In the genomic region with DNA sequence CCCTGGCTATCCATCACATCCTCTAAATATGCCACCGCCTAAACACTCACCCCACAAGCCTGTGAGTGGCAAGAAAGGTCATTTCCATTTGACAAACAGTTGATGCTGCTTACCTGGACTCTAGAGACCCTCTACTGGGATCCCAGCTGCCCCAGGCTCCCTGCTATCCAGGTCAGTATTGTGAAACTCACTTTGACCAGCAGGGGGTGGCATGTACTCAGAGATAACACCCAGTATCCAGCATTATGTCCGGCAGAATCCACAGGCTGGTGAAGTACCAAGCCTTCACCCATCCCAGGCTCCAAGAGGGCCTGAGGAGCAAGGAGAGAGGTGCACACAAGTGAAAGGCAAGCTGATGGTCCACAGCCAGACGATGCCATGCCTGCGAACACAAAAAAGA, we compare ENCODE assay signal across 9 mouse cellular contexts. TPM values are rescaled to one million over a fixed set of nuclear protein-coding genes. Genes with fewer than 3 reads are reported as not detected.
A peak's percentile ranks its signal among the peaks of the same experiment; 100 is the strongest.
DNase-seq lines count a peak whose midpoint lies in the region; ATAC-seq and TF ChIP-seq lines count a peak whose summit lies in the region.
"Had no signal": no experiment of that assay in that cellular context is flagged by ENCODE, and none has a peak within 500 bp of the region (broad histone marks: within the 10 kb centered on the region; RNA-seq: fewer than 3 reads in every experiment).

No protein-coding gene starts in this region.

- TF ChIP-seq CTCF in cortical plate, adult 2 months (IDR thresholded peaks at IDR 0.05; ENCODE audit: extremely low read depth, insufficient read depth, low read length) = peak; percentile 80
- peak; percentile 81 for TF ChIP-seq CTCF in heart, postnatal 0 days (IDR thresholded peaks at IDR 0.05; ENCODE audit: low read depth)

- H3K9ac ChIP-seq in hindbrain, embryonic 16.5 days (ENCODE audit: low read depth, low read length) = no peak overlapping the region
- H3K9ac ChIP-seq in heart, postnatal 0 days (replicated peaks; ENCODE audit: low read depth, low read length) = no peak overlapping the region
- H3K9ac ChIP-seq: neural tube, embryonic 13.5 days had no signal

- H3K4me1 ChIP-seq in hindbrain, embryonic 10.5 days (replicated peaks) = no peaks in the 10 kb centered on the region
- no peaks in the 10 kb centered on the region for H3K4me1 ChIP-seq in hindbrain, embryonic 16.5 days (ENCODE audit: control insufficient read depth, insufficient read depth, low read depth, low read length)
- no peaks in the 10 kb centered on the region for H3K4me1 ChIP-seq in cortical plate, adult 2 months (ENCODE audit: control insufficient read depth, insufficient read depth, low read length)
- H3K4me1 ChIP-seq in heart, postnatal 0 days (ENCODE audit: control insufficient read depth, insufficient read depth) = 0 out of 2 replicates have a peak, but pooled peaks cover 4% of the 10 kb centered on the region
- H3K4me1 ChIP-seq: neural tube, embryonic 13.5 days had no signal

- no peak for TF ChIP-seq EP300 in heart, postnatal 0 days (IDR thresholded peaks at IDR 0.05; ENCODE audit: low read depth)

- peak; percentile 46 for DNase-seq in hindbrain, embryonic 10.5 days (ENCODE audit: low spot score)
- DNase-seq in adrenal gland, adult (ENCODE audit: inconsistent age in 2 of 2, low spot score in 1 of 2) = peak; percentile 71 to 92
- DNase-seq in heart, postnatal 0 days (ENCODE audit: low spot score) = peak; percentile 40
- DNase-seq in layer of hippocampus, postnatal 14 days (ENCODE audit: low spot score in 2 of 2) = peak; percentile 74 to 83
- DNase-seq in spleen, postnatal 14 days (ENCODE audit: low spot score in 2 of 2) = peak; percentile 18 to 43

- no peaks in the 10 kb centered on the region for H3K36me3 ChIP-seq in hindbrain, embryonic 10.5 days
- H3K36me3 ChIP-seq in hindbrain, embryonic 16.5 days (ENCODE audit: control insufficient read depth, insufficient read depth, low read length) = no peaks in the 10 kb centered on the region
- H3K36me3 ChIP-seq in heart, postnatal 0 days (replicated peaks; ENCODE audit: control insufficient read depth, insufficient read depth, low read length) = no peaks in the 10 kb centered on the region
- H3K36me3 ChIP-seq: neural tube, embryonic 13.5 days had no signal

- H3K27ac ChIP-seq in hindbrain, embryonic 10.5 days = no peak overlapping the region
- no peak overlapping the region for H3K27ac ChIP-seq in hindbrain, embryonic 16.5 days (ENCODE audit: low read depth, low read length)
- no peak overlapping the region for H3K27ac ChIP-seq in cortical plate, adult 2 months (ENCODE audit: insufficient read depth, low read length)
- no peak overlapping the region for H3K27ac ChIP-seq in heart, postnatal 0 days (ENCODE audit: low read depth)
- H3K27ac ChIP-seq: neural tube, embryonic 13.5 days had no signal

- no peaks in the 10 kb centered on the region for H3K27me3 ChIP-seq in hindbrain, embryonic 10.5 days (ENCODE audit: insufficient read depth, poor library complexity, severe bottlenecking)
- no peaks in the 10 kb centered on the region for H3K27me3 ChIP-seq in hindbrain, embryonic 16.5 days (replicated peaks; ENCODE audit: control insufficient read depth, insufficient read depth, low read length)
- 0 out of 2 replicates have a peak, but pooled peaks cover 5% of the 10 kb centered on the region for H3K27me3 ChIP-seq in heart, postnatal 0 days (ENCODE audit: control insufficient read depth, insufficient read depth, low read length)
- H3K27me3 ChIP-seq: neural tube, embryonic 13.5 days had no signal

- H3K9me3 ChIP-seq in hindbrain, embryonic 10.5 days = no peaks in the 10 kb centered on the region
- H3K9me3 ChIP-seq in hindbrain, embryonic 16.5 days (ENCODE audit: control insufficient read depth, low read length) = no peaks in the 10 kb centered on the region
- no peaks in the 10 kb centered on the region for H3K9me3 ChIP-seq in heart, postnatal 0 days (replicated peaks; ENCODE audit: control insufficient read depth, low read length)
- H3K9me3 ChIP-seq: neural tube, embryonic 13.5 days had no signal

- ATAC-seq in hindbrain, embryonic 16.5 days = no peak
- ATAC-seq in heart, postnatal 0 days (ENCODE audit: insufficient read depth, low read depth) = peak; percentile 66; the same call in 1 of the 2 replicates
- peak; percentile 77 for ATAC-seq in megakaryocyte, adult 5-6 weeks (ENCODE audit: poor library complexity, severe bottlenecking)

- no peak overlapping the region for H3K4me3 ChIP-seq in hindbrain, embryonic 10.5 days
- H3K4me3 ChIP-seq in hindbrain, embryonic 16.5 days (ENCODE audit: low read length) = no peak overlapping the region
- no peak overlapping the region for H3K4me3 ChIP-seq in cortical plate, adult 2 months (ENCODE audit: insufficient read depth, low read length)
- no peak overlapping the region for H3K4me3 ChIP-seq in heart, postnatal 0 days (ENCODE audit: low read depth, low read length)
- H3K4me3 ChIP-seq: neural tube, embryonic 13.5 days had no signal

- no peak overlapping the region for H3K4me2 ChIP-seq in hindbrain, embryonic 16.5 days (ENCODE audit: low read length)
- H3K4me2 ChIP-seq in heart, postnatal 0 days (ENCODE audit: low read depth, low read length) = no peak overlapping the region
- H3K4me2 ChIP-seq: neural tube, embryonic 13.5 days had no signal

- WGBS in hindbrain, embryonic 10.5 days = 79% methylated on average over 4 of the region's 4 CpGs
- 78% methylated on average over 4 of the region's 4 CpGs for WGBS in hindbrain, embryonic 16.5 days
- 73% methylated on average over 4 of the region's 4 CpGs for WGBS in heart, postnatal 0 days

- no peak for TF ChIP-seq POLR2A in cortical plate, adult 2 months (IDR thresholded peaks at IDR 0.05; ENCODE audit: extremely low read depth, insufficient read depth, low read length)

RNA-seq across cellular contexts. Expression of gene Ccn5, which starts 32.2 kb away (rescaled TPM):
- 0.15 and 0.43 TPM in 2 replicates for polyA plus RNA-seq in hindbrain, embryonic 10.5 days (2016; fragmentation: Nextera tagmentation; extraction: Ambion mirVana)
- polyA plus RNA-seq in hindbrain, embryonic 16.5 days (2015; fragmentation: Nextera tagmentation; extraction: Ambion mirVana) = 0.20 and 0.31 TPM in 2 replicates
- polyA plus RNA-seq in cortical plate, adult 2 months (2012; rRNA removed) = 0.08 and 0.42 TPM in 2 replicates
- 2.6 TPM in 1 of 2 replicates, not detected in the other for total RNA-seq in heart, postnatal 0 days (2014; rRNA removed; ENCODE audit: low replicate concordance)
- polyA plus RNA-seq in heart, postnatal 0 days (2015; fragmentation: Nextera tagmentation; extraction: Ambion mirVana) = 1.4 and 2.8 TPM in 2 replicates
- total RNA-seq in layer of hippocampus, postnatal 14 days (2021) = not detected
- total RNA-seq in megakaryocyte, adult 5-6 weeks (2015) = 0.27 TPM in 1 of 2 replicates, not detected in the other
- 0.59 and 1.5 TPM in 2 replicates for total RNA-seq in megakaryocyte, adult 5-6 weeks (2017)

RNA-seq across cellular contexts. Expression of gene Ada, which starts 38.4 kb away (rescaled TPM):
- 7.2 and 8.1 TPM in 2 replicates for polyA plus RNA-seq in hindbrain, embryonic 10.5 days (2016; fragmentation: Nextera tagmentation; extraction: Ambion mirVana)
- 3.5 and 4.2 TPM in 2 replicates for polyA plus RNA-seq in hindbrain, embryonic 16.5 days (2015; fragmentation: Nextera tagmentation; extraction: Ambion mirVana)
- polyA plus RNA-seq in cortical plate, adult 2 months (2012; rRNA removed) = 0.69 and 0.74 TPM in 2 replicates
- 2.4 and 4.1 TPM in 2 replicates for total RNA-seq in heart, postnatal 0 days (2014; rRNA removed; ENCODE audit: low replicate concordance)
- polyA plus RNA-seq in heart, postnatal 0 days (2015; fragmentation: Nextera tagmentation; extraction: Ambion mirVana) = 1.9 and 2.2 TPM in 2 replicates
- 1 to 10 TPM; 1.5 to 1.6 TPM for total RNA-seq in layer of hippocampus, postnatal 14 days (2021)
- 3.7 and 5.3 TPM in 2 replicates for total RNA-seq in megakaryocyte, adult 5-6 weeks (2015)
- 6.1 and 7.6 TPM in 2 replicates for total RNA-seq in megakaryocyte, adult 5-6 weeks (2017)

Comparison
In these comparisons a context has a peak if more than half of its experiments do, and no peak if none do; other contexts are left out.
1. DNase-seq: peak in every context shown above with its lines; median percentile 82 in adrenal gland, adult; 78 in layer of hippocampus, postnatal 14 days; 46 in hindbrain, embryonic 10.5 days; 40 in heart, postnatal 0 days; 30 in spleen, postnatal 14 days.